Mouse (Mus musculus): ENCODE measurements at regions not wholly inside any gene's neighbourhood (a gene's known extent, or its start where the extent isn't known, plus 50 kb on each side); places are given as distances from the start of the nearest gene placed in this dataset.

DNA sequence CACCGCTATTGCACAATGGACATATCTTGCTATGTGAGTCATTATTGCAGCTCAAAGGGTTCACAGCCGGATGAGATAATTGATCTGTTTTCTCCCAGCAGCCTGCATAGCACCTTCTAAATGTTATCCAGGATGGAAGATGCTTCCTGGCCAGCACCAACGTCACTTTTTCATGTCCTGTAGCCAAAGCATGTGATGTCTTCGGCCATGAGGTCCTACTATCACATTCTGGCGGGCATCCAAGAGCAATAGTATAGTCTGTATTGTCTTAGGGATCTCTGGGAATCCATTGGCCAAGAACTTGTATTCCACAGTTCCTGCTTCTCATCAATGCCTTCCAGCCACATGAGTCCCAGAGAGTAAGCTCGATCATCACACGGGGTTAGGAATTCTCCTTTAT lies 70.6 kb downstream of the Npy start:
- CTCF ChIA-PET, result no interaction called here

GRCm38 (mm10) chr6:49899146-49899545 lies 76.6 kb downstream of the Npy start:
- CTCF ChIA-PET, result no interaction called here

DNA sequence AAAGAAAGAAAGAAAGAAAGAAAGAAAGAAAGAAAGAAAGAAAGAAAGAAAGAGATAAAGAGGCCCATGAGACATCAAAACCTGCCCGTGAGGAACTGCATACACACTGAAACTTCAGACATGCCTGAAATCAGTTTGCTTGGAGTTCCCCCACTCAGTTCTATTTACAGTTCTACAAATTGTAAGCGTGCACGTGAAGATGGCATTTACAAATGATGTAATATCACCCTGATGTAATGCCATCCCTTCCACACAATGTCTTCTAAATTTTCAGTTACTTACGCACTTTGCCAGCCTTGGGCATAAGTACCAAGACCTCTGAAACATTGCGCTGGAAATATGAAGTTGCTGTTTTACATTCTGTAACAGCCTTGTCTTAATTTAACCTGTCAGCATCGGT lies 79.0 kb downstream of the Npy start:
- CTCF ChIA-PET, result no interaction called here

DNA sequence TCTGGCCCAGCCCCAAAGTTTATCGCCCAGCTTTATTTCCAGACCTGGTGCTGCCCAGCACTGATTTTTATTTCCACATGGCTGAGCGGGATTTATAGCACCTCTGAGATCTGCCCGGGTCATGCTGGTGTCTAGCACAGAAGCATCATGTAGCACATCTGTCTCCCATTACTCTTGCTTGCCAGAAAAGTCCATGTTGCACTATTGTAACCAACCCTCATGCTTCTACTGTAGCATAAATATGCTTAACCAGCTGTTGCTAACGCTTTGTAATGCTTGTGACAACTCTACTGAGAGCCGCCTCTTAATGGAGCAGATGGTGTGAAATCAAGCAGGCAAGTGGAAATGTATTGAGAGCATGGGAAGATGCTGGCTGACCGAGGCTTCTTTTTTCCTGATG lies 81.5 kb downstream of the Npy start:
- CTCF ChIA-PET, result no interaction called here

GRCm38 (mm10) chr6:49906456-49906855 lies 83.9 kb downstream of the Npy start:
- CTCF ChIA-PET, result no interaction called here

- CTCF ChIA-PET, result no interaction called here
These were observed 96.7 kb downstream of the Npy start for GRCm38 (mm10) chr6:49919089-49919812.

GRCm38 (mm10) chr6:49919813-49920170 lies 97.3 kb downstream of the Npy start:
- CTCF ChIA-PET, result no interaction called here

- CTCF ChIA-PET, result no interaction called here
These were observed 101.8 kb downstream of the Npy start for GRCm38 (mm10) chr6:49924296-49924695.

DNA sequence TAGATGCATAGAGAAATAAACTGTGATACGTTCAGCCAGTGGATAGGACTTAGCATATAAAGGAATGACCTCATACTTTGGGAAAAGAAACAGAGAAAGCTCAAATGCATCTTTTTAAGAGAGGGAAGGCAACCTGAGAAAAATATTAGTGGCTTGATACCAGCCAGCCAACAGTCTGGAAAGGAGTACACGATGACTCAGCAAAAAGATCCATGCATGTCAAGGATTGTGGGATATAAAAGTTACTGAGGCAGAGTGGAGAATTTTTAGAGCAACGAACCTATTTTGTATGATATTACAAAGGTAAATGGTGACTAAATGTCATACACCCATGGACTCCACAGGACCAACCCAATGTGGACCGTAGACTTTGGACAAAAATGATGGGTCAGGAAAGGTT lies 105.6 kb downstream of the Npy start:
- CTCF ChIA-PET, result no interaction called here

DNA sequence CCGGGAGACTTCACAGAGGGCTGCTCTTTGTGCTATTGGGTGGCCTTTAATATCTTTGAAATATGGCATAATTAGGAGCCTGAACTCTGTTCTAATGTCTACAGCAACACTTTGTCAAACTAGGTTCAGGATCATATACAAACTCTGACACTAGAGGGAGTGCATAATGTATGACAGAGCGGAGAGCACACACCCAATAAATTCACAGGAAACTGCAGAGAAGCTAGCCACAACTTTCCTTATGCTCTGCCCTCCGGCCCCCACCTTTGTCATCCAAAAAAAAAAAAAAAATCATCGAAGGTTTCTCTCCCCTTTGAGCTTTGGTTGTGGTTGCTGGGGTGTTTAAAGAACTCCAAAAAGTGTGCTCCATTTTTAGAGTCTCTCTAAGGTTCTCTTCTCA lies 107.6 kb downstream of the Npy start:
- CTCF ChIA-PET, result no interaction called here

DNA sequence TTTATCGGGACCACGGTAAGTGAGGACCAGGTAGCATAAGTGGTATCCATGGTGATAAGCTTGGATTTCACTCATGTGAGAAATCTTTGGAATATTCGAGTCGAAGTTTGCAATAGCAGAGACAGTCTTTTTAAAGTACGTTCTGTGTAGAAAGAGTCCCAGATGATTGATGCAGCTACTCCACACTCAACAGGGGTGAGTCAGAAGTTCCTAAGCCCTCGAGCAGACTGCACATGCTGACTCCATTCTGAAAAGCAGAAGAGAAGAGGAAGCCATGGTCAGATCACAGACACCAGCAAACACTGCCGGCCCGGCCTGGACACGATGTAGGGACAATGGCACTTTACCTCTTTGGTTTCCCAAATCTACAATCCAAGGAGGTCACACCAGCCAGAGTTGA lies 120.6 kb downstream of the Npy start:
- CTCF ChIA-PET, result no interaction called here

DNA sequence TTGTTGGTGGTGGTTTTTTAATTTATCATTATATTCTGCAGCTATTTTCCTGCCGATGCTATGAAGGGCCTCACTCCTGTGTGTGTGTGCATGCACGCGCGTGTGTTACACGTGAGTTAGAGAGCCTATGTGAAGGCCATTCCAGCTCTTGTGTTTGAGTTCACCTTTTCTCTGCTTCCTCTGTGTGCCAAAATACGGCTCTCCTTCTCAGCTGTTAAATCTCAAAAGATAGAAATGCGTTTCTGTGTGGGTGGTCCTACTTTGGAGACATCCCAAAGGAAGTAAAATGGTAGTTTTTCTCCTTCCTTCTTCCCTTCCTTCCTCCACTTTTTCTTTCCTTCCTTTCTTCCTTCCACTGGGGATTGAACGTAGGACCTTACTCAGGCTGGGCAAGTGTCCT lies 136.4 kb downstream of the Npy start:
- CTCF ChIA-PET, result no interaction called here

DNA sequence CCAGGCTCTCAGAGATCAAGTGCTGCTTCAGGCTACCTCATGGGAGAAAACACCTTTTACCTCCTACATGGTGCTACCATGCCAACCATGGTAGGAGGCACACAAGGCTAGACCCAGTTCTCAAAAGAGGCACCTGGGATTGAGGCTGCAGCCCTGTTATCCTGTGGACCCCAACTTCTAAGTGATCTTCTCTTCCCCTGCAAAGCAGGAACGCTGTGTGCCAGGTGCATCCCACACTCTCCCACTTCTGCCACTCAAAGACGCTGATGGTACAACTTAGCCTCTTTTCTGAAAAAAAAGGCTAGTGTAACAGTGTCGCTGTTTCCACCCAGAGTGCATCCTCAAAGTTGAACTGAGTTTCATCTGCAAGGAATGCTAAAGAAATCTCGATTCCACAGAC lies 138.7 kb downstream of the Npy start:
- CTCF ChIA-PET, result no interaction called here

DNA sequence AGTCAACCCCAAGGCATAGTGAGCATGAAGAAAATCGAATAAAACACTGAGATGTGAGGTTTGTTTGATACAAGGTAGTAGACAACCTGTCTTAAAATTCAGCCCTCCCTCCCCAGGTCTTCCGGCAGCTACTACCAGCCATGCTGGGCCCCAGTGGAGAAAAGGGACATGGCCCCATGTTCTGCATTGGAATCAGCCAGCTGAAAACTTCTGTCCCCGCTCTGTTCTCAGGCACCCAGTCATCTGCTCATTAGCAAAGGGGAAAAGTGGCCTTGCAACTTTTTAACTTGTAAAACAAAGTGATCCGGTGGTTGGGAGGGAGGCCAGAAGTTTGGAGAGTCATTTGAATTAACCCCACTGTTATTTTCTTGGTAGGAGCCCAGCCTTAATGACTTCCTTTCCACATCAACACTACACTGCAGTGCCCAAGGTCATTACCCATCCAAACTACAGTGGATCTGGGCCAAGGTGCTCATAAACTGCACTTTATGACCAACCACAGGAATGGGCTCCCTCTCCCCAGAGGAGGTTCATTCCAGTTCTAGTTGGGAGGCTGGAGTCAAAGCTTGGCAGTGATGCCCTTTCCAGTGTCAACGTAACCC lies 143.5 kb downstream of the Npy start:
- CTCF ChIA-PET, result no interaction called here

DNA sequence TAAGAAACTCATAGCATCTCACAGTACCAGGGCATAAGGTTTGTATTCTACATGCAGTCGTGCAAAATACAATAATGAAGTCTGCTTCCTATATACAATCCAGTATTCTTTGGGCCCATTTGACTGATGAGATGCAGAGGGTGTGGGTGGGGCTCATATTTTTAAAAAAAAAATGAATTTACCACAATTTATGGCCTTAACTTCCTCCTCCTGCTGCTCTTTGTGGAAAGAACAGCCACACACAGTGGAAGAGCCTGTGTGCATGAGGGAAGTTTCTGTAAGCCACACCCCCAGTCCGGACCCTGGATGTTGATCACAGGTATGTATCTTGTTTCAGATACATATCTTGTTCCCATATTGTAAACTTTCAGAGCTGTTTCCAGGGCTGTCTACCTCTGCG lies 143.5 kb upstream of the Mpp6 start:
- CTCF ChIA-PET, result no interaction called here

DNA sequence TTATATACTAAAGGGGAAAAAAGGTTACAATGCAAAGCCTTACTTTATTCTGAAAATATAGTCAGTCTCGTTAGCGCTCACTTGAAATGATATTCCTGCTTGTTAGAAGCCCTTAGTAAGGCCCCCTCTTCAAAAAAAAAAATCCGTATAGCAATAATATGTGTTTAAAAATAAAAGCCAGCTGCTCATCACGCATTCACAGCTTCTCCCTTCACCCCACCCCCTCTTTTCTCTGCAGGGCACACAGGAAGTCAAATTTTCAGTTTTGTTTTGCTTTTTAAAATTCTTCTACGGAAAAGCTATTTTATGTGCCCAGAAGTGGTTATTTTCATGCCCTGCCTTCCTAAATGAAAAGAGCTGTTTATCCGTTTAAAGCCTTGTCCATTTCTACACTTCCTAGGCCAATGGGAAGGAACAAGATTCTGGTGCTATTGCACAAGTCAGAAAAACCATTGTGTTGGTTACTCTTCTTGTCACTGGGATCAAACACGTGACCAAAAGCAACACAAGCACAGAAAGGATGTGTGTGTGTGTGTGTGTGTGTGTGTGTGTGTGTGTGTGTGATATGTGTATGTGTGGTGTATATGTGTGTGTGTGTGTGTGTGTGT lies 136.7 kb upstream of the Mpp6 start:
- CTCF ChIA-PET, result no interaction called here

GRCm38 (mm10) chr6:49977783-49978182 lies 132.3 kb upstream of the Mpp6 start:
- CTCF ChIA-PET, result no interaction called here

GRCm38 (mm10) chr6:49983740-49984139 lies 126.3 kb upstream of the Mpp6 start:
- CTCF ChIA-PET, result no interaction called here

DNA sequence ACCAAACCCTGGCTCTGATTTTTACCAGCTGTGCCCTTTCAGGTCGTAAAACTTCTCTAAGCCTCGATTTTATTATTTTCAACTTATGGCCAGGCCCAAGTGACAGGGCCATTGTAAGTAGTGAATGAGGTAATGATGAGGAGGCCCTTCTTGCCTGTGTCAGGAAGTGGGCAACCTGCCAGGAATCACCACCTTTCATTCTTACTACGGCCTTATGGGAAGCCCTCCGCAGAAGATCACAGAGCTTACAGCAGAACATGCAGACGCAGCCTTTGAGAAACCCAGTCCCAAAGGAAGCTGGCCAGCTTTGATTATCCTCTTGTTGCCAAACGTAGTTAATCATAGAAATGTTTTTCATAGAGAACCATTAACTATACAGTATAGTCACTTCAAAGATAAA lies 124.9 kb upstream of the Mpp6 start:
- CTCF ChIA-PET, result interaction anchor here (0.6 kb wide), 2 partner anchors 97 to 478 kb away, joined by 3 read pairs; no protein-coding TSS in a partner anchor

DNA sequence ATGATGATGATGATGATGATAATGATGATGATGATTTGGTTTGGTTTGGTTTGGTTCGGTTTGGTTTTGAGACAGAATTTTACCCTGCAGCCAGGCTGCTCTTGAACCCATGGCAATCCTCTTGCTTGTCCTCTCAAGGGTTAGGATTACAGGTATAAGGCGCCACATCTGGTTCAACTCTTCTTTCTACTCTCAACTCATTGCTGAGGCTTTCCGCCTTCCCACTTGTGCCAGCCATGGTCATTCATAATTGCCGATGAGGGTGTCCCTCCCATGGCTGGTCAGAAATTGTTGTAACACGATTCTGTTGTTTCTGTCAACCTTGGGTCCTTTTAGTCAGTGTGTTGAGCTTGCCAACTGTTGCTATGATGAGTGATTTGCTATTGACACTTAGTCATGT lies 122.9 kb upstream of the Mpp6 start:
- CTCF ChIA-PET, result no interaction called here

- CTCF ChIA-PET, result no interaction called here
These were observed 122.4 kb upstream of the Mpp6 start for GRCm38 (mm10) chr6:49987541-49988210.

DNA sequence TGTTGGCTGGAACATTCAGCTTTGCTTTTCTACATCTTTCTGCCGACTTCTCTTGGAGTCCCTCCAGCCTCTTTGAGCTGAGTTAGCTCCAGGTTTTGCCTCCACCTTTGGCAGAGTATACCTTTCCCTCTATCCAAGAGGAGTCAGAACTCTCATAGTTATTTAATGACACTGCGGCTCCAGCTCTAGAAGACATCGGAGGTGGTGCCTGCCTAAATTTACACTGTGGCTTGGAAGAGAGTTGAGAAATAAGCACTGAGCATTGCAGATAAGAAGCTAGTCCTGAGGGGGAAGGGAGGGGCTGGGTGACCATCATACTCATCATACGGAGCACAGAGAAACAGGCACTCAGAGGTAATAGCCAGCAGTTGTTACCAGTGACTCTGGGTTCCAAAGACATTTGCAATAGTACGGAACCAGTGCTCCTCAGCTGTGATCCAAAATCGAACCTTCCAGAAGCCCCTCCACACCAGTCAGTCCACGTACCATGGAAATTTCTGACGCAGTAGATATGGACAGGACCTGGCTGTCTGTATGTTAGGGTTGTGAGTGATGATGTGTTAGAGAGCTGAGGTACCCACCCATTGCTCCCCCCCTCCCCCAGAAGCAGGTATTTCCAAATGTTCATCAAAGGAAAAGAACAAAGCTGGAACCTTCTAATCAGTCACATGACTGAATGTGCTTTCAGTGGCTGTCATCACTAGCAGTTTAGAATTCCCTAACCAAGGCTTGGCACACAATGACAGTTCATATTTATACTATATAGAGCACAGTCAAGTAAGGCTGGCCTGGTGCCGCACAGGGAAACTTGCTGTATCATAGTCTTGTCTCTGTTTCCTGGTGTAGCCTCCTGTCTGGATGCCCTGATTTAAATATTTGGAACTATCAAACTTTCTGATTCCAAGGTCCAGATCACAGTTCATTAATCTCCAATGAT lies 120.2 kb upstream of the Mpp6 start:
- CTCF ChIA-PET, result no interaction called here

Data from spleen, embryonic (tissue).